Mouse (Mus musculus): ENCODE results near the gene Gm17387.

Gene Gm17387

GRCm38 (mm10) chr7:141028831-141029230, at the start of gene Gm17387:
TSS of gene Gm17387 (plus strand) at chr7:141029131.
- no peak for DNase-seq

GRCm38 (mm10) chr7:140981704-140982103, 47.2 kb upstream of the Gm17387 start:
- no peak for DNase-seq

- DNase-seq: no peak
These were observed 46.0 kb upstream of the Gm17387 start for GRCm38 (mm10) chr7:140982971-140983370.

DNA sequence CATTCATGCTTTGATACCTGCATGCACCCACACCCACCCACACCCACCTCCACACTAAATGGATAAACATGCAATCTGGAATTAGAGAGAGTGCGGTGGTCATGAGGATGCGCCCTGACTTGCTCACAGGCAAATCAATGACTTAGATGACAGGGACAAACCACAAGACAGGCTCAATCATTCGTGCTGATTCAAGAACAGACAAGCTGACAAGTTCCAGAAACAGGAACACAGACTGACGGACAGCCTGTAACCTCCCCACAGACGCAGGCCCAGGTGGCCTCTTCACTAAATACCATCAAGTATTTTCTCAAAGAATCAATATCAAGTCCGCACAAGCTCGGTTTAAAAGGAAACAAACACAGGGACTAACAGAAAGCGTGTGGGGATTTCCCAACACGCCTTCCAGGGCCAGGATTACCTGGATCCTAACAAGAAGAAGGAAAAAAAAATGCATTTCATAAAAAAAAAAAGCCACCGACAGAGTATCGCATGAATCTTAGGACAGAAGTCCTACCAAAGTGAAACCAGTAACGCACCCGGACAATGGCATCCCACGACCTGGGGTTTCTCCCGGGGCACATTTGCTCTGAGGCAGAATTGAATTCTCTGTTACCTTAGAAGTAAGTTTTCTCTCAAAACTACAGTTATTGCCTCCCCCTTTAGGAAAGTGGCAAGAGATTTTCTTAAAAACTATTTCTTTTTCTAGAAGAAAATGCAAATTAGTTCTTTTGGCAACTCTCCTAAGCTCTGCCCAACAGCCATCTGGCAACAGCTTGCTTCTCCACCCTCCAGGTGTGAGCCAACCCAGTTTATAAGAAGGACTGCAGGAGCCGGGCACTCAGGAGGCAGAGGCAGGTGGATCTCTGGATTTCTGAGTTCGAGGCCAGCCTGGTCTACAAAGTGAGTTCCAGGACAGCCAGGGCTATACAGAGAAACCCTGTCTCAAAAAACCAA, 41.5 kb upstream of the Gm17387 start:
- no peak for DNase-seq

- DNase-seq: no peak
These were observed 39.9 kb upstream of the Gm17387 start for GRCm38 (mm10) chr7:140989022-140989421.

DNA sequence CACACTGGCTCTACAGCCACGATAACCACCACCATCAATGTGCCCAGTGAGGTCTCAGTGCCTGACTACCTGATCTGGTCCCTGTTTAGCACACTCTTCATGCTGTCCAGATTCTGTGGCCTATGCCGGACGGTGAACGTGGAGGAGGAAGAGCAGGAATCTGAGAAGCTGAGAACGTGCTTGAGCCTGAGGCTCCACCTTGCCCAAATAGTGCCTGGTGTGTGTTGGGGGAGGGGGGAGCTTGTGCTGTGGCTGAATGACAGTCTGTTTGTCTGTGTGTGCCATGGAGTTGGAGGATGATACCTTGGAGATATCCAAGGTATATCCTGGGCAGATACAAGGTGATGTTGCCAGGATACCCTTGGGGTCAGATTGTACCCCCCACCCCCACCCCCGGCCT, 38.7 kb upstream of the Gm17387 start:
- no peak for DNase-seq

DNA sequence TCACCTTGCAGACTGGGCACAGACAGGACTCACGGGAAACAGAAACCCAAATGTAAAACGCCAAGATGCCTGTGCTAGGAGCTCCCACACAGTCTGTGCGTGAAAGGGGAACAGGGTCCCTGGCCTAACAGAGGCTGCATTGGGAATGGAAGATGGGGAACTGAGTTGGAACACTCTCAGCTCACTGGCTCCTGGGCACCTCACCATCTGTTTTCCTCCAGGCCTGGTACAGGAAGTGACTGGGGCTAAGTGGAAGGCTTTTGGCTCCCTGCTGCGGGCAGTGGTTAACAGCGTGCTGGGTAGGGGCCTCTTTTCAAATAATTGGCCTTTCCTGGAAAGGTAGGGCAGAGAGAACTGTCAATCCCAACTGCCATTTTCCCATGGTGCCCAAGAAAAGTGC, 38.3 kb upstream of the Gm17387 start:
- no peak for DNase-seq

GRCm38 (mm10) chr7:140991117-140991689, 37.7 kb upstream of the Gm17387 start:
- DNase-seq: no peak

GRCm38 (mm10) chr7:140997817-140998216, 31.1 kb upstream of the Gm17387 start:
- no peak for DNase-seq

DNA sequence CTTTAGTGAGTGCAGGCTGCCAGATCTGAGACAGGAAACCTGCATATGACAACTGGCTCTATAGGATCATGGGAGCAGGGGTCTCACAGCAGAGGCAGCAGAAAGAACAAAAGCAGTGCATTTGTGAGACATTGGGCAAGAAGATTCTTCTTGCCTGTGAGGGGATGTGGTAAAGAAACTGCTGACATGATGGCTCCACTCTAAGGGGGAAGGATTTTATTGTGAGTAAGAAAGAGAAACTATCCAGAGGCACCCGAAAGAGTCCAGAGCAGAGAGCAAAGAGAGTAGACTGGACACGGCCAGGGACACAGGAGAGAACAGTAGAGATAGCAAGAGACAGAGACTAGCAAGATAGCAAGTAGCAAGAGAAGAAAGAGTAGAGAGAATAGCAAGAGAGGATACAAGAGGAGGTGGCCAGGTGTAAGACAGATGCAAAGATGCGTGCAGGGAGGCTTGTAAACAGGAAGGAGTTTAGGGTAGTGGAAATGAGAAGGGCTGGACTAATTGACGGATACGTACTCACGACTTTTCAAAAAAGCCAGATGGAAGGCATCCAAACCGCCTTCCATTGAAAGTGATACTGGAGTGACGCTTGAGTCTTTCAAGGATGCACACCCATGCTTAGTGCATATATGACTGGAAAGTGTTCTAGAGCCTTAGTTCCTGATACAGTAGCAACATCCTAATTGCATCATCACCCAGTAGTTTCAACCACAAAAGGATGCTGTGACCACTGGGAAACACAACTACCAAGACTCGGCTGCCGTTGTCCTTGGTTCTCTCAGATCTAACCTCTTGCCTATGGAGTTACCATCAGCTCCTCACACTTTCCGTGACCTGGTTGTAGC, 29.9 kb upstream of the Gm17387 start:
- DNase-seq: no peak

DNA sequence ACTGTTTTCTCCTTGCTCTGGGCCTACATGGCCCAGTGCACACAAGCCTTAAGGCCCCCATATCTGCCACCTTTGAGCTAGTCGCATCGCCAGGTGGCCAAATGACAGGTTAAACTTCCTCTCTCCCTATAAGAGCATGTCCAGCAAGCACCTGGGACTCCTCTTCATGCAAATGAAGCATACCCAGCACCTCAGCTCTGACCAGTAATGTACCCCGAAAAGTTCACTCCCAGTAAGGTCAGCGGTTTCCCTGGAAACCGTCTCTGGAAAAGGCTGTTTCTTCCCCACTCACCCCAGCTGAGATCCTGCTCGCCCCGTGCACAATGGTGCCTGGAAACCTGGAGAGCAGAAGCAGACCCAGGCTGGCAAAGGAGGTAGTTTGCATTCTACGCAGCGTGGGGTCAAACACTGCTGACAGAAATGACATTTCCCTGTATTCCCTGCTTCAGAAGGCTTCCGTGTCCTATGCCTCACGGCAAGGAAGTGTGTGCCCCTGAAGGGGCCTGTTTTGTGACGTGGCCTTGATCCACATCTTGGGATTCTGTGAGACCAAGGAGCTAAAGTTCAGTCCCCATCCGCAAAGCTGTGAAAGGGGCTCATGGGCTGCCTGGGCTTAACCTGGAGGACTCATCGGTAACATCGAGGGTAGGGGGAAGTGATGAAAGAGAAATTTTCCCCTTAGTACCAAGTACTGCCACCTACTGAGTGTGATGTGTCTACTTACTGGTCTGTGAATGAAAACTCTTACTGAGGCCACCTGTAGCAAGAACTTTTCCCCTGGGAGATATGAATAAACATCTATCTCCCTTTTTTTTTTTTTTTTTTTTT, 27.8 kb upstream of the Gm17387 start:
- no peak for DNase-seq

- DNase-seq: no peak
These were observed 25.5 kb upstream of the Gm17387 start for GRCm38 (mm10) chr7:141003248-141004010.

- DNase-seq: no peak
These were observed 22.5 kb upstream of the Gm17387 start for GRCm38 (mm10) chr7:141006446-141006845.

DNA sequence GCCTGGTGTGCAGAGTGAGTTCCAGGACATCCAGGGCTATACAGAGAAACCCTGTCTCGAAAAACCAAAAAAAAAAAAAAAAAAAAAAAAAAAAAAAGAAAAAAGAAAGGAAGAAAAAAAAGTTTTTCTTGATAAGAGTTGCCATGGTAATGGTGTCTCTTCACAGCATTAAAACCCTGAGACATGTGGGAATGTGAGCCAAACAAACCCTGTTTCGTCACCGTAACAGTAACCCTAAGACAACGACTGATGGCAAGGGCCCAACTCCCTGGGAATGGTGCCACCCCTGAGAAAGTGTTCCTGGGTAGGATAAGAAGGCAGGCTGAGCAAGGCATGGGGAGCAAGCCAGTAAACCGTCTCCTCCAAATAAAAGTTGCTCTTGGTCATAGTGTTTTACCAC, 22.0 kb upstream of the Gm17387 start:
- peak in 1 of 2 experiments; percentile 11 for DNase-seq

- peak in 1 of 2 experiments; percentile 4 for DNase-seq
These were observed 20.6 kb upstream of the Gm17387 start for GRCm38 (mm10) chr7:141008312-141008761.

DNA sequence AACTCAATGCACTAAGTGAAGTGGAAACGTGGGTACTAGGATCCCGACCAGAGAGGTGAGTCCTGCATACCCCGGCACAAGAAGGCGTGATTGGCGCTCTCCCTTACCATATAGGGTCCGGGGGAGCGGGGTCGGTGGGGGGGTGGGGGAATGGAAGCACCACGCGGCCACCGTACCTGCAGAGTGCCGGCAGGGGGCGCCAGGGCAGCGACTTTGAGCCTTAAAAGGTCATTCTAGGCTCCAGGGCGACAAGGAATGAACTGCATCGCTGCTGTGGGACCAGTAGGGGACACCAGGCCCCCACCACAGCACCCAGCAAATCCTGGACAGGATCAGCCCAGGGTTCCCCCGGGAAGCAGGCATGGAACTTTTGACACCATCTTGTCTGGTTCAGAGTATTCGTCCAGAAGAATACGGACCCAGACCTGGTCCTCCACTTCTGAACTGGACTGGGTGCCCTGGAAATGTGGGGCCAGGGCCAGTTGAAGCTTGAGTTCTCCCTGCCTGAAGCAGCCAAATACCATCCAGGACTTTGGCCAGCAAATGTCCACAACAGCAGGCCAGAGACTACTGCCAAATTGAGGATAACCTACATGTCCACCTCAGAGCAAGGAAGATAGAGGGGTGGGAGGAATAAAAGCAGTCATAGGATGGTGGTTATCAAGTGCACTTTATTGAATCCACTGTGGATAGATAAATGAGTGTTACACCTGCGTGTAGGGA, 19.8 kb upstream of the Gm17387 start:
- peak; percentile 60 to 75 for DNase-seq

DNA sequence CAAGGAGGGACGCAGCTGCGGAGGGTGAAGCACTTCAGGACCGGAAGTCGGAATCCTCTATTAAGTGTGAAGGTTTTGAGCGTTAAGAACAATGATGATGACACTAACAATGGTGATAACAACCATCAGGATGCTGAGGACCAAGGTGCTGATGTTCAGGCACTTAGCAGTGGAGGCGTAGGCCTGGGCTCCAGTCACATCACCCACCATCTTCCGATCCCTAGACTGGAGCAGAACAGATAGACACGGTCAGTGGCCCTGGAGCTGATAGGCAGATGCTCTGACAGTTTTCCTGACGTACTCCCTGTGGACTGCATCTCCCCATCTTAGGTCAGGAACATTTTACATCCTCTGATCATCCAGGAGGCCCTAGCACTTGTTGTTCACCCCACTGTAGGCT, 19.3 kb upstream of the Gm17387 start:
- no peak for DNase-seq

DNA sequence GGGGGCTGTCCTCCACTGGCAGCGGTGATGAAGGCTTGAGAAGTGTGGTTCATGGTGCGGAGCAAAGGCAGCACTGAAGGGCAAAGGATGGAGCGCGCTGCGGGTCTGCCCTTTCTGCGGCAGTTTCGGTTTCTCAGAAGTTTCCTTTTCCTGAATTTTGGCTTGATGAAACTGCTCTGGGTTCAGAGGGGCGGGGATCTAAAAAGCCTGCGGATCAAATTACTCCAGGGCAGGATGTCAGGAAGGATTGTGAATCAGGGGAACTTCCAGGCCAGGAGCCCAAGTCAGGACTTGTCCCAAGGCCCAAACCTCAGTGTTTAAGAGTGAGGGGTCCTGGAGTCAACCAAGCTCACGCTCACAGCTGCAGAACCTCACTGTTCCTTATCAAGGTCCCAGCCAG, 18.3 kb upstream of the Gm17387 start, which contains the start of gene Ifitm3:
Gene Ifitm3 (minus strand): TSS at position 178 of the 400 bp plus-strand sequence.
- no peak for DNase-seq

GRCm38 (mm10) chr7:141011238-141011770, 17.6 kb upstream of the Gm17387 start:
- no peak for DNase-seq
